Mouse (Mus musculus) embryonic facial prominence, embryonic 11.5 days (tissue): ENCODE results near the gene Ccdc134. TPM values are rescaled to one million over a fixed set of nuclear protein-coding genes. Genes with fewer than 3 reads are reported as not detected.

ENCODE experiments used
- ATAC-seq: fragments of 200-750 bp; cut with Nextera tagmentation; replicated peaks from 2 replicates; pipeline ENCODE4 v1.8.0; 2017; ENCODE audit warnings: low read depth; ENCODE audit not compliant: insufficient number of reproducible peaks, low FRiP score, low TSS enrichment
- DNase-seq: peaks from one replicate; pipeline ENCODE4 v3.0.0-alpha.2; 2015; ENCODE audit warnings: low spot score
- H3K27ac ChIP-seq: fragments of 300-500 bp; sonication (generic); replicated peaks from 2 replicates; pipeline ENCODE4 v1.5.1; 2014; ENCODE audit warnings: mild to moderate bottlenecking, low read depth, low read length, control low read depth
- H3K27me3 ChIP-seq: fragments of 300-500 bp; sonication (generic); 2 replicates; pipeline ENCODE4 v1.6.1; 2014; ENCODE audit warnings: mild to moderate bottlenecking, low read length, moderate library complexity, mixed read lengths; ENCODE audit not compliant: control insufficient read depth, insufficient read depth
- H3K36me3 ChIP-seq: fragments of 300-500 bp; sonication (generic); replicated peaks from 2 replicates; pipeline ENCODE4 v1.6.1; 2014; ENCODE audit warnings: low read depth, mild to moderate bottlenecking, low read length, moderate library complexity, mixed read lengths; ENCODE audit not compliant: control insufficient read depth, insufficient read depth
- H3K4me1 ChIP-seq: fragments of 300-500 bp; sonication (generic); 2 replicates; pipeline ENCODE4 v1.6.1; 2014; ENCODE audit warnings: low read length, mixed read lengths; ENCODE audit not compliant: control insufficient read depth, insufficient read depth
- H3K4me2 ChIP-seq: fragments of 300-500 bp; sonication (generic); 2 replicates; pipeline ENCODE4 v1.6.1; 2014; ENCODE audit warnings: low read depth, mild to moderate bottlenecking, control low read depth, low read length, moderate library complexity
- H3K4me3 ChIP-seq: fragments of 300-500 bp; sonication (generic); 2 replicates; pipeline ENCODE4 v1.5.1; 2014; ENCODE audit warnings: low read depth, low read length, control low read depth
- H3K9ac ChIP-seq: fragments of 300-500 bp; sonication (generic); replicated peaks from 2 replicates; pipeline ENCODE4 v1.6.1; 2014; ENCODE audit warnings: mild to moderate bottlenecking, control low read depth, low read length
- H3K9me3 ChIP-seq: fragments of 300-500 bp; sonication (generic); replicated peaks from 2 replicates; pipeline ENCODE4 v1.6.1; 2016; ENCODE audit warnings: mild to moderate bottlenecking, low read length, inconsistent platforms, mixed read lengths; ENCODE audit not compliant: control insufficient read depth
- WGBS: fragments of 180-500 bp; shearing (Covaris S2); extraction: QIAGEN DNeasy Blood & Tissue Kit; methylation state at CpG from one replicate; pipeline ENCODE4 v1.1.7; 2014; 5-methylcytosine and 5-hydroxymethylcytosine counted together
- polyA plus RNA-seq: library from polyadenylated mRNA; unstranded; fragments of >200 nt; fragmentation: Nextera tagmentation; extraction: Ambion mirVana; gene quantifications from 2 replicates; pipeline ENCODE4 v1.2.1, GENCODE M21; 2014

The Ccdc134 gene
- polyA plus RNA-seq, 1 experiment from 2014 or later: 19.9 TPM

- no peaks in the 10 kb centered on the region for H3K9me3 ChIP-seq
- H3K27ac ChIP-seq: no peak overlapping the region
- 95% methylated on average over 4 of the region's 4 CpGs for WGBS
- peaks cover 59% of the 10 kb centered on the region for H3K36me3 ChIP-seq
- H3K9ac ChIP-seq: no peak overlapping the region
- H3K27me3 ChIP-seq: no peaks in the 10 kb centered on the region
- no peak overlapping the region for H3K4me2 ChIP-seq
- DNase-seq (no peak), ATAC-seq (no peak)
- no peak overlapping the region for H3K4me3 ChIP-seq
- no peaks in the 10 kb centered on the region for H3K4me1 ChIP-seq
Observed at GRCm38 (mm10) chr15:82182311-82182710, 54.6 kb downstream of the Ccdc134 start.

- Histone ChIP-seq H3K4me3 (no peak overlapping the region), H3K36me3 (peaks cover 59% of the 10 kb centered on the region), H3K9ac (no peak overlapping the region), H3K4me2 (no peak overlapping the region; the same call in 1 of the 2 replicates), H3K9me3 (no peaks in the 10 kb centered on the region), H3K27ac (no peak overlapping the region), H3K27me3 (no peaks in the 10 kb centered on the region), H3K4me1 (no peaks in the 10 kb centered on the region)
- WGBS: 55% methylated on average over 10 of the region's 10 CpGs
- no peak for DNase-seq
- ATAC-seq: no peak
Observed at GRCm38 (mm10) chr15:82183596-82183995, 55.9 kb downstream of the Ccdc134 start.

- Histone ChIP-seq H3K9ac (no peak overlapping the region), H3K4me1 (no peaks in the 10 kb centered on the region), H3K27ac (no peak overlapping the region), H3K27me3 (no peaks in the 10 kb centered on the region), H3K9me3 (no peaks in the 10 kb centered on the region), H3K4me3 (no peak overlapping the region), H3K4me2 (no peak overlapping the region; the same call in 1 of the 2 replicates), H3K36me3 (peaks cover 53% of the 10 kb centered on the region)
- WGBS: 78% methylated on average over 7 of the region's 7 CpGs
- ATAC-seq (0 out of 2 replicates have a peak, but pooled peaks have one; percentile 37), DNase-seq (no peak)
Observed at GRCm38 (mm10) chr15:82184183-82184582, 56.5 kb downstream of the Ccdc134 start.

GRCm38 (mm10) chr15:82184656-82185055 is 56.9 kb downstream of the Ccdc134 start:
- H3K27ac ChIP-seq: no peak overlapping the region
- no peak for ATAC-seq
- 89% methylated on average over 10 of the region's 10 CpGs for WGBS

GRCm38 (mm10) chr15:82185062-82185783 is 57.5 kb downstream of the Ccdc134 start:
- DNase-seq (no peak), ATAC-seq (no peak)
- Histone ChIP-seq H3K9me3 (no peaks in the 10 kb centered on the region), H3K36me3 (peaks cover 43% of the 10 kb centered on the region), H3K4me2 (no peak overlapping the region), H3K9ac (no peak overlapping the region), H3K4me1 (no peaks in the 10 kb centered on the region), H3K27me3 (no peaks in the 10 kb centered on the region), H3K27ac (no peak overlapping the region), H3K4me3 (no peak overlapping the region)
- WGBS: 92% methylated on average over 14 of the region's 14 CpGs

More at GRCm38 (mm10) chr15:82184656-82185055, 56.9 kb downstream of the Ccdc134 start:
- Histone ChIP-seq H3K4me2 (no peak overlapping the region), H3K27me3 (no peaks in the 10 kb centered on the region), H3K36me3 (peaks cover 49% of the 10 kb centered on the region), H3K4me1 (no peaks in the 10 kb centered on the region), H3K9me3 (no peaks in the 10 kb centered on the region), H3K4me3 (no peak overlapping the region), H3K9ac (no peak overlapping the region)
- DNase-seq: no peak

- Histone ChIP-seq H3K27me3 (no peaks in the 10 kb centered on the region), H3K27ac (no peak overlapping the region), H3K4me3 (no peak overlapping the region), H3K4me2 (no peak overlapping the region), H3K9ac (no peak overlapping the region), H3K9me3 (no peaks in the 10 kb centered on the region), H3K4me1 (no peaks in the 10 kb centered on the region), H3K36me3 (peaks cover 37% of the 10 kb centered on the region)
- DNase-seq (no peak), ATAC-seq (no peak)
- 85% methylated on average over 14 of the region's 14 CpGs for WGBS
Observed at GRCm38 (mm10) chr15:82186131-82186530, 58.4 kb downstream of the Ccdc134 start.

- no peak overlapping the region for H3K4me2 ChIP-seq
- ATAC-seq (no peak), DNase-seq (no peak)
- peaks cover 33% of the 10 kb centered on the region for H3K36me3 ChIP-seq
- H3K4me3 ChIP-seq: no peak overlapping the region
- no peaks in the 10 kb centered on the region for H3K4me1 ChIP-seq
- no peaks in the 10 kb centered on the region for H3K9me3 ChIP-seq
- no peaks in the 10 kb centered on the region for H3K27me3 ChIP-seq
- H3K9ac ChIP-seq: no peak overlapping the region
- WGBS: 90% methylated on average over 5 of the region's 5 CpGs
- no peak overlapping the region for H3K27ac ChIP-seq
Observed at GRCm38 (mm10) chr15:82186931-82187330, 59.2 kb downstream of the Ccdc134 start.

- no peak overlapping the region for H3K27ac ChIP-seq
- no peaks in the 10 kb centered on the region for H3K9me3 ChIP-seq
- no peak overlapping the region for H3K4me2 ChIP-seq
- ATAC-seq (no peak), DNase-seq (no peak)
- no peaks in the 10 kb centered on the region for H3K27me3 ChIP-seq
- H3K9ac ChIP-seq: no peak overlapping the region
- H3K4me1 ChIP-seq: no peaks in the 10 kb centered on the region
- 82% methylated on average over 4 of the region's 4 CpGs for WGBS
- no peak overlapping the region for H3K4me3 ChIP-seq
- peaks cover 28% of the 10 kb centered on the region for H3K36me3 ChIP-seq
Observed at GRCm38 (mm10) chr15:82187401-82187800, 59.7 kb downstream of the Ccdc134 start.
